Mouse (Mus musculus) kidney, adult 2 months (tissue): ENCODE results near the gene Whamm.

Source experiments
- CTCF ChIP-seq: fragments of 200-500 bp; conservative IDR thresholded peaks from 2 replicates; pipeline ENCODE4 v1.5.1; 2011; ENCODE audit warnings: low read depth, mild to moderate bottlenecking, control low read depth, low read length, moderate library complexity, mixed read lengths; ENCODE audit not compliant: insufficient read depth, insufficient read length
- POLR2A ChIP-seq: fragments of 200-500 bp; IDR thresholded peaks from one replicate; pipeline ENCODE4 v1.6.1; 2011; ENCODE audit warnings: low read depth, low read length, control low read depth

- TF ChIP-seq CTCF, result no peak
- TF ChIP-seq POLR2A, result no peak
Observed at GRCm38 (mm10) chr7:81597660-81598059, 26.6 kb downstream of the Whamm start.
